Mouse (Mus musculus) embryonic facial prominence, embryonic 13.5 days (tissue): ENCODE results near the gene Gpr62. TPM values are rescaled to one million over a fixed set of nuclear protein-coding genes. Genes with fewer than 3 reads are reported as not detected.
A peak's percentile ranks its signal among the peaks of the same experiment; 100 is the strongest.

ENCODE experiments used
- ATAC-seq: fragments of 200-750 bp; cut with Nextera tagmentation; 2 replicates; pipeline ENCODE4 v1.8.0; 2017; ENCODE audit warnings: low read depth; ENCODE audit not compliant: insufficient number of reproducible peaks, insufficient read depth, low FRiP score, low TSS enrichment
- H3K27ac ChIP-seq: fragments of 300-500 bp; sonication (generic); 2 replicates; pipeline ENCODE4 v1.5.1; 2015; ENCODE audit warnings: moderate library complexity, mild to moderate bottlenecking, inconsistent platforms
- H3K27me3 ChIP-seq: fragments of 300-500 bp; sonication (generic); 2 replicates; pipeline ENCODE4 v1.6.1; 2015; ENCODE audit warnings: mild to moderate bottlenecking, inconsistent platforms
- H3K36me3 ChIP-seq: fragments of 300-500 bp; sonication (generic); 2 replicates; pipeline ENCODE4 v1.6.1; 2015; ENCODE audit warnings: mild to moderate bottlenecking, inconsistent platforms
- H3K4me1 ChIP-seq: fragments of 300-500 bp; sonication (generic); 2 replicates; pipeline ENCODE4 v1.6.1; 2015; ENCODE audit warnings: inconsistent platforms
- H3K4me2 ChIP-seq: fragments of 300-500 bp; sonication (generic); 2 replicates; pipeline ENCODE4 v1.6.1; 2015; ENCODE audit warnings: moderate library complexity, mild to moderate bottlenecking, inconsistent platforms
- H3K4me3 ChIP-seq: fragments of 300-500 bp; sonication (generic); 2 replicates; pipeline ENCODE4 v1.5.1; 2015; ENCODE audit warnings: mild to moderate bottlenecking, inconsistent platforms
- H3K9ac ChIP-seq: fragments of 300-500 bp; sonication (generic); 2 replicates; pipeline ENCODE4 v1.6.1; 2015; ENCODE audit warnings: mild to moderate bottlenecking, inconsistent platforms
- H3K9me3 ChIP-seq: fragments of 300-500 bp; sonication (generic); 2 replicates; pipeline ENCODE4 v1.6.1; 2016; ENCODE audit warnings: inconsistent platforms
- WGBS: fragments of 180-500 bp; shearing (Covaris S2); methylation state at CpG from one replicate; pipeline ENCODE4 v1.1.7; 2015; ENCODE audit warnings: mixed read lengths; 5-methylcytosine and 5-hydroxymethylcytosine counted together
- polyA plus RNA-seq: library from polyadenylated mRNA; unstranded; fragments of >200 nt; fragmentation: Nextera tagmentation; extraction: Ambion mirVana; gene quantifications from 2 replicates; pipeline ENCODE4 v1.2.1, GENCODE M21; 2015

The Gpr62 gene
- polyA plus RNA-seq, 1 experiment from 2014 or later = 0.53 TPM

- 70% methylated on average over 5 of the region's 5 CpGs for WGBS
- H3K9ac ChIP-seq = 0 out of 2 replicates have a peak overlapping the region, but pooled peaks have one; percentile 61
- peaks cover 57% of the 10 kb centered on the region for H3K4me1 ChIP-seq
These were observed 8.0 kb upstream of the Gpr62 start for GRCm38 (mm10) chr9:106473753-106474105.

DNA sequence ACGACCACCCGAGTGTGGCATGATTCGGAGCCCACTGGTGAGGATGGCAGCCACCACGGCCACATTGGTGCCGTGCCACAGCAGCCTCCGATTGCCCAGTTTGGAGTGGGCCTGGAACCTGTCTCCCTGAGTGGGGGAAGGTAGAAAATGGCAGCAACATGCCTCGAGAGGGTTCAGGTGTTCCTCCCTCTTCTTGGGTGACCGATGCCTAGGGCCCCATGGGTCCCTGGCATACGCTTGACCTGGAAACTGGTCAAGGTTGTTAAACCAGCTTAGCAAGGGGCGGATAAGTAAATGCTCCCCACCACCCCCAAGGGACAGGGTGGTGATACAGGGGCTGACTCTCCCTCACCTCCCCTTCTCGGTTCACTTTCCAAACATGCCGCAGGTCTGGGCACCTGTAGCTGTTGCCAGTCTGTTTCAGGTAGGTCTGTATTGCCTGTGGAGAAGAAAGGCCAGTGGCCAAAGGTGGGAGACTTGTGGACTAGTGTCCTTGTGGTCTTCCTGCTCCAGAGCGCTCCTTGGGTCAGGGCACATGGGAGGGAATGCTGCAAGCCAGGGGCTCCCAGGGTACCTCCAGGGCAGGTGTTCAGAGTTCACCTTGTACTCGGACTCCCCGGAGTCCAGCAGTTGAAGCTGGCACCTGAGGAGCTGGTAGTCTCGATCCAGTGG is 7.5 kb upstream of the Gpr62 start:
- H3K27me3 ChIP-seq = no peaks in the 10 kb centered on the region
- H3K9me3 ChIP-seq = no peaks in the 10 kb centered on the region
- ATAC-seq = no peak
- no peak overlapping the region for H3K27ac ChIP-seq
- no peak overlapping the region for H3K4me3 ChIP-seq
- H3K36me3 ChIP-seq = no peaks in the 10 kb centered on the region
- no peak overlapping the region for H3K4me2 ChIP-seq
- 86% methylated on average over 16 of the region's 16 CpGs for WGBS
- H3K4me1 ChIP-seq = peaks cover 53% of the 10 kb centered on the region
- H3K9ac ChIP-seq = no peak overlapping the region

More at GRCm38 (mm10) chr9:106473753-106474105, 8.0 kb upstream of the Gpr62 start:
- Histone ChIP-seq H3K4me2 (no peak overlapping the region), H3K9me3 (no peaks in the 10 kb centered on the region), H3K4me3 (no peak overlapping the region), H3K27ac (no peak overlapping the region), H3K36me3 (no peaks in the 10 kb centered on the region), H3K27me3 (no peaks in the 10 kb centered on the region)
- no peak for ATAC-seq

GRCm38 (mm10) chr9:106472321-106472720 is 6.6 kb upstream of the Gpr62 start:
- Histone ChIP-seq H3K9ac (0 out of 2 replicates have a peak overlapping the region, but pooled peaks have one; percentile 51), H3K4me3 (no peak overlapping the region), H3K27me3 (no peaks in the 10 kb centered on the region), H3K4me1 (peaks cover 46% of the 10 kb centered on the region), H3K9me3 (no peaks in the 10 kb centered on the region), H3K27ac (peak overlapping the region; percentile 57), H3K4me2 (0 out of 2 replicates have a peak overlapping the region, but pooled peaks have one; percentile 44), H3K36me3 (no peaks in the 10 kb centered on the region)
- WGBS = 69% methylated on average over 4 of the region's 4 CpGs
- no peak for ATAC-seq

DNA sequence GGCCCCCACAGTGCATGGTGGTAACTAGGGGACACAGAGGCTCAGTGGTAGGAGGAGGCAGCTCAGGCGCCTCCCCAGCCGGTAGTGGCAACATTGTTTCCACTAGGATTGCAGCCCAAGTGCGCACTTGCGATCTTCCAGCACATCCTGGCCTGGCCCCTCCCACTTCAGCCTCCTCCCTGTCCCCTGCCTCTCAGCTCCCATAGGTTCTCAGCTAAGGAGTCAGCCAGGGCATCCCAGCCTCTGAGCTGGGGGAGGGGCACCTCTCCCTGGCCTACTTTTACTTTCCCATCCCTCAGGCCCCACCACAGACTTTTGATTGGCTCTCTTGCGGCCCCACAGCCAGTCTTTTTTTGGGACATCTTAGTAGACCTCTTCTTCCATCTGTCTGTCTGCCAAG is 6.2 kb upstream of the Gpr62 start:
- Histone ChIP-seq H3K27ac (peak overlapping the region; percentile 57; the same call in 1 of the 2 replicates), H3K27me3 (no peaks in the 10 kb centered on the region), H3K36me3 (no peaks in the 10 kb centered on the region), H3K9me3 (no peaks in the 10 kb centered on the region), H3K4me1 (peaks cover 46% of the 10 kb centered on the region), H3K9ac (0 out of 2 replicates have a peak overlapping the region, but pooled peaks have one; percentile 51), H3K4me2 (peak overlapping the region; percentile 44), H3K4me3 (peak overlapping the region; percentile 17)
- 12% methylated on average over 5 of the region's 5 CpGs for WGBS
- ATAC-seq = no peak

DNA sequence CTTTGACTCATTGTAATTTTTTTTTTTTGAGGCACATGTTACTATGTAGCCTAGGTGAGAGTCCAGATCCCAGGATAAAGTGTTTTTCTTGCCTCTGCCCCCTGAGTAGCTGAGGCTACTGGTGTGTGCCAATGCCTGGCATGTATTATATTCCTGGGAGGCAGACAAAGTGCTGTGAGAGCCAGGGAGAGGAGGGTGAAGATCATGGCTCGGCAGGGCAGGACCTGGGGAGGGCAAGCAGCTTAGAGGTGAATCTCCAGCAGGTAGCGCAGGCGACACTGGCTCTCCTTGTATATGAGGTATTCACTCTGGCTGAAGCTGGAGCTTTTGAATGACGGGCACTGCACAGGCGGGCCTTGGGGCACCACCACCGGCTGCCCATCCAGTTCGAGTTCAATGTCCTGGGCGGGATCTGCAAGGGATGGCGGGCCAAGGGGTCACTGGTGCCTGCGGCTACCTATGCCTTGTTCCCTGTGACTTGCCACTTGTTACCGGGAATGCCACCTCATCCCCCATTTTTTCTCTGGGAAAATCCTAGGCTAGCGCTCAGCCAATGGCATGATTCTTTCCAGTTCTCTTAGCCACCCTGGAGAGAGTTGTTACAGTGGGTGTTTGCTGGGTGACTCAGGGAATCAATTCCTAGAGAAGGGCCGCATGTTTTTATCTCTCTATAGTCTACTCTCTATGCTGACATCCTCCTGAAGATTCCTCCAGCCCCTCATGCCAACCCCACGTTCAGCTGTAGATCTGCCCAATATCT is 5.4 kb upstream of the Gpr62 start:
- Histone ChIP-seq H3K4me3 (no peak overlapping the region), H3K36me3 (no peaks in the 10 kb centered on the region), H3K9ac (0 out of 2 replicates have a peak overlapping the region, but pooled peaks have one; percentile 51), H3K27me3 (no peaks in the 10 kb centered on the region), H3K9me3 (no peaks in the 10 kb centered on the region), H3K27ac (peak overlapping the region; percentile 28; the same call in 1 of the 2 replicates), H3K4me1 (peaks cover 41% of the 10 kb centered on the region), H3K4me2 (peak overlapping the region; percentile 44)
- 59% methylated on average over 14 of the region's 14 CpGs for WGBS
- no peak for ATAC-seq

- no peak for ATAC-seq
- Histone ChIP-seq H3K4me1 (peaks cover 40% of the 10 kb centered on the region), H3K4me3 (no peak overlapping the region), H3K9me3 (no peaks in the 10 kb centered on the region), H3K27me3 (no peaks in the 10 kb centered on the region; the same call in 1 of the 2 replicates), H3K4me2 (no peak overlapping the region), H3K9ac (no peak overlapping the region), H3K27ac (no peak overlapping the region), H3K36me3 (no peaks in the 10 kb centered on the region)
- 53% methylated on average over 9 of the region's 9 CpGs for WGBS
These were observed 4.0 kb upstream of the Gpr62 start for GRCm38 (mm10) chr9:106469776-106470175.

DNA sequence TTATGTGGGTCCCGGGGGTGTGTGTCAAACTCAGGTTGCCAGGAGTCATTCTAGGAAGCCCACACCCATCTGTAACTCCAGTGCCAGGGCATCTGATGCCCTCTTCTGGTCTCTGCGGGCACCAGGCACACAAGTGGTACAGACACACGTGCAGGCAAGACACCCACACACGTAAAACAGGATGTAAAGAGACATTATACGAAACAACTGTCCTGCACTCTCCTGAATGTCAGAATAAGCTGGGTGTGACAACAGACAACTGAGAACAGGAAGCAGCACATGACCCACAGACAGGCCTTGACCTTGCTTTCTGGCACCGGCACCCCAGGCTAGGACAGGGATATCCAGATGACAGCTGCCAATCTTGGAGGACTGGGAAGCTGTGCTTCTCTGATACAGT is 3.6 kb upstream of the Gpr62 start:
- H3K4me2 ChIP-seq = no peak overlapping the region
- no peaks in the 10 kb centered on the region for H3K9me3 ChIP-seq
- H3K4me1 ChIP-seq = peaks cover 40% of the 10 kb centered on the region
- H3K27me3 ChIP-seq = peaks cover 3% of the 10 kb centered on the region; the same call in 1 of the 2 replicates
- H3K36me3 ChIP-seq = peaks cover 1% of the 10 kb centered on the region; the same call in 1 of the 2 replicates
- no peak for ATAC-seq
- WGBS = 61% methylated on average over 6 of the region's 6 CpGs
- H3K4me3 ChIP-seq = no peak overlapping the region
- no peak overlapping the region for H3K9ac ChIP-seq
- H3K27ac ChIP-seq = no peak overlapping the region

GRCm38 (mm10) chr9:106467746-106468145 is 2.0 kb upstream of the Gpr62 start:
- ATAC-seq = no peak
- H3K4me1 ChIP-seq = peaks cover 31% of the 10 kb centered on the region
- H3K4me2 ChIP-seq = no peak overlapping the region
- H3K4me3 ChIP-seq = no peak overlapping the region
- no peaks in the 10 kb centered on the region for H3K9me3 ChIP-seq
- no peak overlapping the region for H3K27ac ChIP-seq
- H3K36me3 ChIP-seq = peaks cover 15% of the 10 kb centered on the region
- H3K27me3 ChIP-seq = peaks cover 11% of the 10 kb centered on the region
- WGBS = 84% methylated on average over 7 of the region's 7 CpGs
- H3K9ac ChIP-seq = no peak overlapping the region

- H3K4me3 ChIP-seq = no peak overlapping the region
- no peaks in the 10 kb centered on the region for H3K9me3 ChIP-seq
- no peak overlapping the region for H3K4me2 ChIP-seq
- peaks cover 11% of the 10 kb centered on the region for H3K27me3 ChIP-seq
- no peak for ATAC-seq
- H3K4me1 ChIP-seq = peaks cover 24% of the 10 kb centered on the region
- H3K36me3 ChIP-seq = peaks cover 24% of the 10 kb centered on the region
- no peak overlapping the region for H3K9ac ChIP-seq
- H3K27ac ChIP-seq = no peak overlapping the region
- 89% methylated on average over 6 of the region's 6 CpGs for WGBS
These were observed 983 bp upstream of the Gpr62 start for GRCm38 (mm10) chr9:106466721-106467120.

DNA sequence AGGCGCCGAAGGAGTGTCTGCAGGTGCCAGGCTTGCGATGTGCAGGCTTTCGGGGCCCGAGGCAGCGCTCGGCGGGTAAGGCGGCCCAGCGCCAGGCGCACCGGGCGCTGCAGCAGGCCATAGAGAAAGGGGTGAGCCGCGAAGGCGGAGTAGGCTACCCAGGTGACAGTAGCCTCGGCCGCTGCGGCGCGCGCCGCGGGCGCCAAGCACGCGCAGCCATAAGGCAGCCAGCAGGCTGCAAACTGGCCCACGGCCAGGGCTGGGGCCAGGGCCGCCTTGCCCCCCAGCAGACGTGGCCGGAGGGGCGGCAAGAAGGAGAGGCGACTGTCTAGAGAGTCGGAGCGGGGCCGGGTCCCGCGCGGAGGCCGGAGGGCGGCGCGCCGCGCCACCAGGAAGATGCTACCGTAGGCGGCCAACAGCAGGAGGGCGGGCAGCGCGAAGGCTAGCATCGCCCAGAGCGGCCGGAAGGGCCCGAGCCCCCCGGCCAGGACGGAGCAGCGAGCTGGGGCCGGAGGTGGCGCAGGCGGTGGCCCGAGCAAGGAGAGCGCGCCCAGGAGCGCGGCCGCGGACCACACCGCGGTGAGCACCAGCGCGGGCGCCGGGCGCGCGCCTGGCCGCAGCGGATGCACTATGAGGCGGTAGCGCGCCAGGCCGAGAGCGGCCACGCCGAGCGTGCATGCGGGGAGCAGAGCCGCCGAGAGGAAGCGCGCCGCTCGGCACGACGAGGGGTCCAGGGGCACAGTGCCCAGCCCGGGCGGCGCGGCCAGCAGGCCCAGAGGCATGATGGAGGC is 792 bp downstream of the Gpr62 start:
- Histone ChIP-seq H3K4me3 (peak overlapping the region; percentile 59), H3K27me3 (peaks cover 11% of the 10 kb centered on the region), H3K36me3 (peaks cover 41% of the 10 kb centered on the region), H3K4me2 (peak overlapping the region; percentile 98), H3K4me1 (peaks cover 25% of the 10 kb centered on the region), H3K27ac (no peak overlapping the region), H3K9me3 (no peaks in the 10 kb centered on the region), H3K9ac (peak overlapping the region; percentile 77)
- ATAC-seq = peak; percentile 23; the same call in 1 of the 2 replicates
- 3% methylated on average over 99 of the region's 99 CpGs for WGBS
